Mouse (Mus musculus) layer of hippocampus, postnatal 25 days (tissue): Measurements from ENCODE around the gene Plxnd1. TPM values are rescaled to one million over a fixed set of nuclear protein-coding genes. Genes with fewer than 3 reads are reported as not detected.

Experiments
- DNase-seq, 2 experiments: peaks; one replicate each; pipeline ENCODE4 v3.0.0; 2022; ENCODE audit warnings: mixed read lengths in 2 of 2, low spot score in 1 of 2; ENCODE audit errors: extremely low spot score in 1 of 2
- total RNA-seq, 2 experiments: library from RNA; stranded (reverse); gene quantifications; 2 replicates each; pipeline ENCODE4 v1.2.3; 2021

Gene Plxnd1
- 10 to 100 TPM; 17.8 to 24.5 TPM for total RNA-seq

GRCm38 (mm10) chr6:115994877-115995520 lies at the start of gene Plxnd1:
Gene Plxnd1, minus strand, starts transcription at chr6:115995005.
- peak; percentile 68 to 70 for DNase-seq

GRCm38 (mm10) chr6:116044039-116044438 lies 49.2 kb upstream of the Plxnd1 start:
- DNase-seq, result no peak

GRCm38 (mm10) chr6:116038222-116038621 lies 43.4 kb upstream of the Plxnd1 start:
- DNase-seq, result no peak

- no peak for DNase-seq
Observed at GRCm38 (mm10) chr6:116037281-116037831, 42.6 kb upstream of the Plxnd1 start.

- DNase-seq, result no peak
Observed at GRCm38 (mm10) chr6:116036555-116036954, 41.8 kb upstream of the Plxnd1 start.

- DNase-seq, result no peak
Observed at GRCm38 (mm10) chr6:116031052-116031451, 36.2 kb upstream of the Plxnd1 start.

GRCm38 (mm10) chr6:116024666-116025065 lies 29.9 kb upstream of the Plxnd1 start:
- no peak for DNase-seq

GRCm38 (mm10) chr6:116021961-116022485 lies 27.2 kb upstream of the Plxnd1 start:
- no peak for DNase-seq

GRCm38 (mm10) chr6:116015902-116016301 lies 21.1 kb upstream of the Plxnd1 start:
- no peak for DNase-seq

GRCm38 (mm10) chr6:116014111-116014510 lies 19.3 kb upstream of the Plxnd1 start:
- no peak for DNase-seq

- no peak for DNase-seq
Observed at GRCm38 (mm10) chr6:116013687-116014086, 18.9 kb upstream of the Plxnd1 start.

- peak; percentile 90 to 97 for DNase-seq
Observed at GRCm38 (mm10) chr6:116010541-116010940, 15.7 kb upstream of the Plxnd1 start.

- DNase-seq, result no peak
Observed at GRCm38 (mm10) chr6:116009426-116009825, 14.6 kb upstream of the Plxnd1 start.

- peak; percentile 66 to 84 for DNase-seq
Observed at GRCm38 (mm10) chr6:116007561-116008173, 12.9 kb upstream of the Plxnd1 start.

GRCm38 (mm10) chr6:116006731-116007130 lies 11.9 kb upstream of the Plxnd1 start:
- no peak for DNase-seq

GRCm38 (mm10) chr6:116005959-116006288 lies 11.1 kb upstream of the Plxnd1 start:
- DNase-seq, result no peak

- no peak for DNase-seq
Observed at GRCm38 (mm10) chr6:116005275-116005958, 10.6 kb upstream of the Plxnd1 start.

GRCm38 (mm10) chr6:116004716-116005115 lies 9.9 kb upstream of the Plxnd1 start:
- no peak for DNase-seq

GRCm38 (mm10) chr6:116004069-116004468 lies 9.3 kb upstream of the Plxnd1 start:
- DNase-seq, result no peak

GRCm38 (mm10) chr6:116003516-116003915 lies 8.7 kb upstream of the Plxnd1 start:
- no peak for DNase-seq
